Mouse (Mus musculus): ENCODE measurements around the gene Sf3b3. TPM values are rescaled to one million over a fixed set of nuclear protein-coding genes. Genes with fewer than 3 reads are reported as not detected.

Gene Sf3b3
- polyA plus RNA-seq, 1 experiment from 2014 or later: 185 TPM

GRCm38 (mm10) chr8:110810481-110811065 lies 36.0 kb downstream of the Sf3b3 start:
- peaks cover 73% of the 10 kb centered on the region for H3K36me3 ChIP-seq
- H3K4me1 ChIP-seq (replicated peaks): peaks cover 6% of the 10 kb centered on the region; the same call in 1 of the 2 replicates
- WGBS: 91% methylated on average over 7 of the region's 7 CpGs
- H3K4me3 ChIP-seq: no peak overlapping the region
- DNase-seq (ENCODE audit: low spot score): no peak
- no peaks in the 10 kb centered on the region for H3K9me3 ChIP-seq
- H3K27ac ChIP-seq: no peak overlapping the region
- H3K27me3 ChIP-seq (ENCODE audit: insufficient read depth, poor library complexity, severe bottlenecking): no peaks in the 10 kb centered on the region

DNA sequence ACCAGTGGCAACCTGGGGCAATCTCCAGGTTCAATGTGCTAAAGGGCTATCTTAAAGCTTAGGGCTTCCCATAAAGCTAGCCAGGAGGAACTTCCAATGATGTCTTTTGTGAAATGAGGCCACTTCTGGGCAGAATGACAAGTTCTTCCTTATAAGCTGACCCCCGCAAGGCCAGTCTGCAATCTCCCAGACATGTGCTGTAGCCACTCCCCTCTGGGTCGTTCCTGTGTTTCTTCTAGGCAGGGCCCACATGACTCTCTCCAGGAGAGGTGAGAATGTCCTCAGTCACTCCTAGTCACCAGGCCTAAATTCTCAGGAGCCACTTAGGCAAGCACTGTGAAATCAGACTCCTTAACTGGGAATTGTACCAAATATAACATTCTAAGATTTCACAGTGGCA lies 36.8 kb downstream of the Sf3b3 start:
- Histone ChIP-seq H3K4me1 (replicated peaks) (peaks cover 6% of the 10 kb centered on the region; the same call in 1 of the 2 replicates), H3K9me3 (no peaks in the 10 kb centered on the region), H3K36me3 (peaks cover 66% of the 10 kb centered on the region), H3K4me3 (no peak overlapping the region), H3K27me3 (ENCODE audit: insufficient read depth, poor library complexity, severe bottlenecking) (no peaks in the 10 kb centered on the region), H3K27ac (no peak overlapping the region)
- no peak for DNase-seq (ENCODE audit: low spot score)
- WGBS: 66% methylated on average over 2 of the region's 2 CpGs

GRCm38 (mm10) chr8:110808495-110809472 lies 37.8 kb downstream of the Sf3b3 start:
- H3K9me3 ChIP-seq: no peaks in the 10 kb centered on the region
- WGBS: 63% methylated on average over 13 of the region's 13 CpGs
- H3K27ac ChIP-seq: no peak overlapping the region
- H3K4me1 ChIP-seq (replicated peaks): peaks cover 6% of the 10 kb centered on the region; the same call in 1 of the 2 replicates
- peaks cover 55% of the 10 kb centered on the region for H3K36me3 ChIP-seq
- DNase-seq (ENCODE audit: low spot score): peak; percentile 35
- H3K27me3 ChIP-seq (ENCODE audit: insufficient read depth, poor library complexity, severe bottlenecking): no peaks in the 10 kb centered on the region
- no peak overlapping the region for H3K4me3 ChIP-seq

- peaks cover 29% of the 10 kb centered on the region for H3K36me3 ChIP-seq
- WGBS: 94% methylated on average over 1 of the region's 1 CpGs
- H3K27ac ChIP-seq: no peak overlapping the region
- no peaks in the 10 kb centered on the region for H3K27me3 ChIP-seq (ENCODE audit: insufficient read depth, poor library complexity, severe bottlenecking)
- peaks cover 6% of the 10 kb centered on the region for H3K4me1 ChIP-seq (replicated peaks)
- H3K4me3 ChIP-seq: no peak overlapping the region
- no peak for DNase-seq (ENCODE audit: low spot score)
- no peaks in the 10 kb centered on the region for H3K9me3 ChIP-seq
Observed at GRCm38 (mm10) chr8:110806146-110806545, 40.4 kb downstream of the Sf3b3 start.

DNA sequence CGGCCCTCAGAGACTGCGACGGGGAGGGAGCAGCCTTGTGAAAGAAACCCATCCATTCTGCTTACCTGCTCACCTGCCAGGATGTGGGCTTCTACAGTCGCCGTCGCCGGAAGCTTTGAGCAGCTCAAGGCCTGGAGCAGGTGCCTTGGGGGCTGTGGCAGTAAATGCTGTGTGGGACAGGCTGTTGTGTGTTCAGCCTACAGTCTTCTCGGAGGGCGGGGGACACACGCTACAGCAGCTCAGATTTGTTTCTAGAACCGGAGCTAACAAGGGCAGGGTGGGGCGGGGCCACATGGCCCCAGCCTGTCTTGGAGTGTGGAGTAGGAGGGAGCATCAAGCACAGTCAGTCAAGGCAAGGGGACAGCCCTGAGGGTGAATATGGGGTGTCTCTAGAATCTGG lies 40.9 kb downstream of the Sf3b3 start, which contains the start of gene Il34:
Gene Il34, minus strand, starts transcription at position 256 of the 400 bp plus-strand sequence.
- WGBS: 44% methylated on average over 12 of the region's 12 CpGs
- H3K4me1 ChIP-seq (replicated peaks): peaks cover 6% of the 10 kb centered on the region
- peaks cover 24% of the 10 kb centered on the region for H3K36me3 ChIP-seq
- H3K27ac ChIP-seq: no peak within 1 kb of the TSS
- DNase-seq (ENCODE audit: low spot score): no peak
- H3K9me3 ChIP-seq: no peaks in the 10 kb centered on the region
- no peak within 1 kb of the TSS for H3K4me3 ChIP-seq
- no peaks in the 10 kb centered on the region for H3K27me3 ChIP-seq (ENCODE audit: insufficient read depth, poor library complexity, severe bottlenecking)

DNA sequence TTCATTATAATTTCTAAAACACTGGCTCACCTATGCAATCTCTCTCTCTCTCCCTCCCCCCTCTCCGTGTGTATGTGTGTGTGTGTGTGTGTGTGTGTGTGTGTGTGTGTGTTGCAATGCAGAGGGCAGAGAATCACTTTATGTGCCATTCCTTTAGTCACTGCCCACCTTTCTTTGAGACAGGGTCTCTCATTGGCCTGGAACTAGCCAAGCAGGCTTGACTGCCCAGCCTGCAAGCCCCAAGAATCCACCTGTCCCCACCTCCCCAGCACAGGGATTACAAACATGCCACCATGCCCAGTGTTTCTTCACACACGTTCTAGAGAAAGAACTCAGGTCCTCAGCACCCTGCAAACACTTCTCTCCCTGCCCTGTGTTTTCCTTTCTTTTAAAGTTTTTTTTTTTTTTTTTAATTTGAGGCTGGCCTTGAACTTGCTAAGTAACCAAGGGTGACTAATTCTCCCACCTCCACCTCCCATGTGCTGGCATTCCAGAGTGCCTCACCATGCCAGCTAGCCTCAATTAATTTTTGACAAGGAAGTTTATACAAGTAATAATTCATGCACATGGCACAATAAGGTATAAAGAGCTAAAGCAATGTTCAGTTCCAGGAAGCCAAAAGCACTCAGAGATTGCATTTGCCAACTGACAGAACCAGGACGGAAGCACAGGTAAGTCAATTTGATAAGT lies 41.6 kb downstream of the Sf3b3 start:
- Histone ChIP-seq H3K27me3 (ENCODE audit: insufficient read depth, poor library complexity, severe bottlenecking) (no peaks in the 10 kb centered on the region), H3K36me3 (peaks cover 17% of the 10 kb centered on the region), H3K4me3 (no peak overlapping the region), H3K27ac (no peak overlapping the region), H3K4me1 (replicated peaks) (peaks cover 6% of the 10 kb centered on the region), H3K9me3 (no peaks in the 10 kb centered on the region)
- DNase-seq (ENCODE audit: low spot score): no peak
- 63% methylated on average over 3 of the region's 3 CpGs for WGBS

DNA sequence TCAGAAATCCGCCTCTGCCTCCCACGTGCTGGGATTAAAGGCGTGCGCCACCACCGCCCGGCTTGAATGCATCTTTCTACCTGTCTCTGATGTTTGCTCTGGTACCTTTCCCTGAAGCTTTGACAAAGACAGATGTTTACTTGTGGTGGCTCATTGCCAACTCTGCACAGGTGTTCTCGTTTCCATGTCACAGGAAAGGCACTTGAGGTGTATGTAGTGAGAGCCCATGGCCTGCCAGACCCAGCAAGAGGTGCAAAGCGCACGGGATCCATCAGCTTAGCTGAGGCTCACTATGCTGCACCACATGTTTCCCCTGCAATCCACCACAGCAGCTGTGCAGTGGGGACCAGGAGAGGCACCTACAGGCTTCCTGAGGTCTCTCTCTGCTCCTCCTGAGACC lies 42.7 kb downstream of the Sf3b3 start:
- H3K9me3 ChIP-seq: no peaks in the 10 kb centered on the region
- WGBS: 93% methylated on average over 9 of the region's 9 CpGs
- peaks cover 6% of the 10 kb centered on the region for H3K4me1 ChIP-seq (replicated peaks)
- H3K27ac ChIP-seq: no peak overlapping the region
- no peak for DNase-seq (ENCODE audit: low spot score)
- no peaks in the 10 kb centered on the region for H3K27me3 ChIP-seq (ENCODE audit: insufficient read depth, poor library complexity, severe bottlenecking)
- peaks cover 6% of the 10 kb centered on the region for H3K36me3 ChIP-seq
- no peak overlapping the region for H3K4me3 ChIP-seq

GRCm38 (mm10) chr8:110802988-110803387 lies 43.6 kb downstream of the Sf3b3 start:
- no peak for DNase-seq (ENCODE audit: low spot score)
- Histone ChIP-seq H3K4me1 (replicated peaks) (peaks cover 3% of the 10 kb centered on the region), H3K36me3 (no peaks in the 10 kb centered on the region), H3K4me3 (no peak overlapping the region), H3K27ac (no peak overlapping the region), H3K27me3 (ENCODE audit: insufficient read depth, poor library complexity, severe bottlenecking) (no peaks in the 10 kb centered on the region), H3K9me3 (no peaks in the 10 kb centered on the region)
- 90% methylated on average over 5 of the region's 5 CpGs for WGBS

GRCm38 (mm10) chr8:110797086-110797485 lies 49.5 kb downstream of the Sf3b3 start:
- Histone ChIP-seq H3K27ac (no peak overlapping the region), H3K4me1 (replicated peaks) (no peaks in the 10 kb centered on the region; the same call in 1 of the 2 replicates), H3K9me3 (peaks cover 9% of the 10 kb centered on the region), H3K36me3 (no peaks in the 10 kb centered on the region), H3K27me3 (ENCODE audit: insufficient read depth, poor library complexity, severe bottlenecking) (no peaks in the 10 kb centered on the region), H3K4me3 (no peak overlapping the region)
- DNase-seq (ENCODE audit: low spot score): no peak
- 93% methylated on average over 8 of the region's 8 CpGs for WGBS

- H3K27ac ChIP-seq: no peak overlapping the region
- no peak overlapping the region for H3K4me3 ChIP-seq
- H3K4me1 ChIP-seq (replicated peaks): peaks cover 5% of the 10 kb centered on the region; the same call in 1 of the 2 replicates
- DNase-seq (ENCODE audit: low spot score): no peak
- no peaks in the 10 kb centered on the region for H3K36me3 ChIP-seq
- H3K27me3 ChIP-seq (ENCODE audit: insufficient read depth, poor library complexity, severe bottlenecking): no peaks in the 10 kb centered on the region
- WGBS: 91% methylated on average over 7 of the region's 7 CpGs
- H3K9me3 ChIP-seq: peaks cover 9% of the 10 kb centered on the region
Observed at GRCm38 (mm10) chr8:110794363-110794965, 52.1 kb downstream of the Sf3b3 start.

- no peak overlapping the region for H3K27ac ChIP-seq
- H3K4me1 ChIP-seq (replicated peaks): peaks cover 9% of the 10 kb centered on the region
- no peaks in the 10 kb centered on the region for H3K27me3 ChIP-seq (ENCODE audit: insufficient read depth, poor library complexity, severe bottlenecking)
- no peak overlapping the region for H3K4me3 ChIP-seq
- H3K9me3 ChIP-seq: peaks cover 9% of the 10 kb centered on the region
- no peaks in the 10 kb centered on the region for H3K36me3 ChIP-seq
- DNase-seq (ENCODE audit: low spot score): no peak
- WGBS: 93% methylated on average over 9 of the region's 9 CpGs
Observed at GRCm38 (mm10) chr8:110793936-110794335, 52.7 kb downstream of the Sf3b3 start.

DNA sequence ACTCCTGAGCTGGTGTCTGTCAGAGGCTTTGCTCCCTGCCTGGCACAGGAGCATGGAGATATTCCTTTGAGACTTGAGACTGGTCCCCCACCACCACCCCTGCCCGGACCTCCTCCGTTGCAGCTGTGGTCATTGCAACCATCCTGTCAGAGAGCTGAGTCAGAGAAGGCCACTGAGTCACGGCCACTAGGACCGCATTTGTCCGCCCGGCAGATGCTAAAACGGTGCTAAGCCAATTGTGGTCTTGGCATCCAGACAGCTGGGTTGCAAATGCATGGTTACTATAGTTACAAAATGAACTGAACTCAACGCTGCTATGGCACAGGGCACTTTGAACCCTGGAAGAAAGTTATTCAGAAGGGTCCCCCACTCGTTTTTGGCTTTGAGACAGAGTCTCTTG lies 53.1 kb downstream of the Sf3b3 start:
- DNase-seq (ENCODE audit: low spot score): no peak
- Histone ChIP-seq H3K27me3 (ENCODE audit: insufficient read depth, poor library complexity, severe bottlenecking) (no peaks in the 10 kb centered on the region), H3K4me1 (replicated peaks) (peaks cover 11% of the 10 kb centered on the region), H3K4me3 (no peak overlapping the region), H3K27ac (no peak overlapping the region), H3K36me3 (no peaks in the 10 kb centered on the region), H3K9me3 (peaks cover 9% of the 10 kb centered on the region)
- 81% methylated on average over 9 of the region's 9 CpGs for whole genome bisulfite sequencing

Data from hindbrain, embryonic 10.5 days (tissue).